Mouse (Mus musculus): Measurements from ENCODE around the gene Cdh6. TPM values are rescaled to one million over a fixed set of nuclear protein-coding genes. Genes with fewer than 3 reads are reported as not detected.

Cdh6 gene
- polyA plus RNA-seq, 1 experiment from 2014 or later: 9.4 TPM

- peaks cover 14% of the 10 kb centered on the region for H3K27me3 ChIP-seq
- H3K4me3 ChIP-seq: no peak overlapping the region
- no peaks in the 10 kb centered on the region for H3K9me3 ChIP-seq
- no peak overlapping the region for H3K9ac ChIP-seq (replicated peaks)
- no peaks in the 10 kb centered on the region for H3K36me3 ChIP-seq
- no peak overlapping the region for H3K27ac ChIP-seq (replicated peaks)
- H3K4me1 ChIP-seq: no peaks in the 10 kb centered on the region
- WGBS: 61% methylated on average over 8 of the region's 8 CpGs
- no peak overlapping the region for H3K4me2 ChIP-seq (replicated peaks)
- ATAC-seq (ENCODE audit: low FRiP score, low read depth): peak; percentile 54; the same call in 1 of the 2 replicates
These were observed 8.0 kb upstream of the Cdh6 start for GRCm38 (mm10) chr15:13181430-13181829.

DNA sequence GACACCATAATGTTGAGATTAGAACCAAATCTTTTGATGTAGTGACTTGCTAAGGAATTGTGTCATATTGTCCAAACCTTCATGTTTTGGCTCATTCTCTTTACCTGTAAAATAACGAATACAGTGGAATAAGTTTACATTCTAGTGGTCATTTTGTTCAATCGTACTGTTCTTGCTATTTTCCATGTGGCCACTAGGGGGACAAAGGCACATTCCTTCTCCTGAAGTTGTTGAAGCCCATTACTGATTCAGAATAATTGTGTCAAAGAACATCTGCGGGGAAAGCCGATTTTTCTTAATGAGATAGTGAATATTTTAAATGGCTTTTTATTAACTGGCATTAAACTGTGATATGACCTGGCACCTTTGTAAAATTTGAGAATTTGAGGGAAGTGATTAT is 7.5 kb upstream of the Cdh6 start:
- peaks cover 18% of the 10 kb centered on the region for H3K27me3 ChIP-seq
- no peak overlapping the region for H3K27ac ChIP-seq (replicated peaks)
- H3K4me1 ChIP-seq: no peaks in the 10 kb centered on the region
- H3K36me3 ChIP-seq: no peaks in the 10 kb centered on the region
- H3K9me3 ChIP-seq: no peaks in the 10 kb centered on the region
- ATAC-seq (ENCODE audit: low FRiP score, low read depth): peak; percentile 35; the same call in 1 of the 2 replicates
- no peak overlapping the region for H3K9ac ChIP-seq (replicated peaks)
- H3K4me2 ChIP-seq (replicated peaks): no peak overlapping the region
- H3K4me3 ChIP-seq: no peak overlapping the region
- 45% methylated on average over 4 of the region's 4 CpGs for WGBS

DNA sequence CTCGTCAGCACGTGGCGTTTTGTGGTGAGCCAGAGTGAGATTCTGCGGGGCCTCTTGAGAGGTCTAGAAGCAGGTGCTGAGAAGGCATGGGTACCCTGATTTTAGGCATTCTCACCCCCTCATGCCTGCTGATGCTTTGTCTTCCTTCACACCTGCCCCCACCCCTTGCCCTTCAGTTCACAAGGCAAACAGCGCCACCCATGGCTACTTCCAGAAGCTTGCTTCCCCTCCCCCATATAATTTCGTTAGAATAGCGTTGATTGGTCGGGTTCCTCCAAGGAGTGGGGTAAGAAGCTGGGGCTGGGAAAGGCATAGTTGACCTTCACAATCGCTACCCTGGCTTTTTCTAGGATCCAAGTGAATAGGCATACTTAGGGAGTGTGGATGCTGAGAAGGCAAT is 2.5 kb upstream of the Cdh6 start:
- Histone ChIP-seq H3K36me3 (no peaks in the 10 kb centered on the region), H3K27me3 (peaks cover 22% of the 10 kb centered on the region), H3K9me3 (no peaks in the 10 kb centered on the region), H3K4me3 (no peak overlapping the region), H3K4me2 (replicated peaks) (no peak overlapping the region), H3K9ac (replicated peaks) (no peak overlapping the region), H3K27ac (replicated peaks) (no peak overlapping the region), H3K4me1 (peaks cover 23% of the 10 kb centered on the region)
- WGBS: 14% methylated on average over 9 of the region's 9 CpGs
- no peak for ATAC-seq (ENCODE audit: low FRiP score, low read depth)

- Histone ChIP-seq H3K4me1 (peaks cover 23% of the 10 kb centered on the region), H3K9me3 (no peaks in the 10 kb centered on the region), H3K4me3 (peak overlapping the region; percentile 68; the same call in 1 of the 2 replicates), H3K4me2 (replicated peaks) (peak overlapping the region; percentile 82), H3K27me3 (peaks cover 22% of the 10 kb centered on the region), H3K27ac (replicated peaks) (no peak overlapping the region), H3K36me3 (no peaks in the 10 kb centered on the region), H3K9ac (replicated peaks) (no peak overlapping the region)
- 5% methylated on average over 6 of the region's 6 CpGs for WGBS
- no peak for ATAC-seq (ENCODE audit: low FRiP score, low read depth)
These were observed 1.1 kb upstream of the Cdh6 start for GRCm38 (mm10) chr15:13174618-13174980.

DNA sequence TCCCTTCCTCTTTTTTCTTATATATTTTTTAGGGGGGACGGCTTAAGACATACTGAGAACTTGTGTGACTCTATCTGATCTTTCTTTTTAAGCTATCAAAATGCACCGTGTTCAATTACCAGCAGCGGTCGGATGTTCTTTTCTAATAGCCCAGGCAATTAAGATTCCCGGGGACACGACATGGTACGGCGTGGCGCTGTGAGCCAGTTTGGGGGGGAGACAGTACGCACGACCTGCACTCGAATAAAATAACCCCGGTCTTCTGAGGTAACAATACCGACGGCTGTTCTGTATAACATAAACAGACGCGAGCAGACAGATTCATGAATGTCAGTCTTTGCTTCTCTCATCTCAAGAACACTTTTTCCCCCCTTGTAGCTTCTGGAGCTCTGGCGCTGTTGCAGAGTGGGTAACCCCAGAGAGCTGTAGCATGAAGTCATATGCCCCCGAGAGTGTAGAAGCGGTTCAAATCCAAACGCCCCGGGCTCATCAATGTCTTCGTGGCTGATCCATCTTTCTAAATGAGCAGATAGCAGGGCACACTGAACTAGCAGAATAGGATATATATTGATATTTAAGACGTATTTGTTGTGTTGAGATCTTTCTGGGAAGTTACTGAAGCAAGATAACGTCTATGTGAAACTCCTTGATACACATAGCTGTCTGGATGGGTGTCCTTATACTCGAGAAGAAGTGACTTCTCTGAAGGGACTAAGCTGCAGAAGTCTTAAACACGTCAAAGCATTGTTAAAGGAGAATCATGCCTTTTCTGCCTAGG is 554 bp upstream of the Cdh6 start:
- H3K4me1 ChIP-seq: peaks cover 23% of the 10 kb centered on the region
- peak overlapping the region; percentile 82 for H3K4me2 ChIP-seq (replicated peaks)
- H3K27me3 ChIP-seq: peaks cover 22% of the 10 kb centered on the region
- WGBS: under 1% methylated on average over 27 of the region's 27 CpGs
- ATAC-seq (ENCODE audit: low FRiP score, low read depth): peak; percentile 21
- no peaks in the 10 kb centered on the region for H3K9me3 ChIP-seq
- no peaks in the 10 kb centered on the region for H3K36me3 ChIP-seq
- peak overlapping the region; percentile 68 for H3K4me3 ChIP-seq
- H3K9ac ChIP-seq (replicated peaks): peak overlapping the region; percentile 34
- peak overlapping the region; percentile 84 for H3K27ac ChIP-seq (replicated peaks)

- H3K9me3 ChIP-seq: no peaks in the 10 kb centered on the region
- peak overlapping the region; percentile 84 for H3K27ac ChIP-seq (replicated peaks)
- peaks cover 22% of the 10 kb centered on the region for H3K27me3 ChIP-seq
- peak overlapping the region; percentile 68 for H3K4me3 ChIP-seq
- peak overlapping the region; percentile 70 for H3K9ac ChIP-seq (replicated peaks)
- H3K36me3 ChIP-seq: no peaks in the 10 kb centered on the region
- peak overlapping the region; percentile 82 for H3K4me2 ChIP-seq (replicated peaks)
- peaks cover 23% of the 10 kb centered on the region for H3K4me1 ChIP-seq
- 0% methylated on average over 26 of the region's 26 CpGs for WGBS
- ATAC-seq (ENCODE audit: low FRiP score, low read depth): peak; percentile 7; the same call in 1 of the 2 replicates
These were observed 957 bp downstream of the Cdh6 start for GRCm38 (mm10) chr15:13172365-13173070.

- 2% methylated on average over 16 of the region's 16 CpGs for WGBS
- H3K4me1 ChIP-seq: peaks cover 23% of the 10 kb centered on the region
- H3K27me3 ChIP-seq: peaks cover 18% of the 10 kb centered on the region
- H3K4me2 ChIP-seq (replicated peaks): peak overlapping the region; percentile 82
- peak overlapping the region; percentile 70 for H3K9ac ChIP-seq (replicated peaks)
- peak overlapping the region; percentile 68 for H3K4me3 ChIP-seq
- H3K27ac ChIP-seq (replicated peaks): no peak overlapping the region
- no peaks in the 10 kb centered on the region for H3K36me3 ChIP-seq
- no peaks in the 10 kb centered on the region for H3K9me3 ChIP-seq
- ATAC-seq (ENCODE audit: low FRiP score, low read depth): no peak
These were observed 1.8 kb downstream of the Cdh6 start for GRCm38 (mm10) chr15:13171486-13172364.

- 89% methylated on average over 13 of the region's 13 CpGs for WGBS
- Histone ChIP-seq H3K36me3 (no peaks in the 10 kb centered on the region), H3K4me1 (no peaks in the 10 kb centered on the region), H3K4me2 (replicated peaks) (no peak overlapping the region), H3K9ac (replicated peaks) (no peak overlapping the region), H3K27ac (replicated peaks) (no peak overlapping the region), H3K4me3 (no peak overlapping the region), H3K9me3 (no peaks in the 10 kb centered on the region), H3K27me3 (no peaks in the 10 kb centered on the region)
- no peak for ATAC-seq (ENCODE audit: low FRiP score, low read depth)
These were observed 8.2 kb downstream of the Cdh6 start for GRCm38 (mm10) chr15:13165094-13165885.

DNA sequence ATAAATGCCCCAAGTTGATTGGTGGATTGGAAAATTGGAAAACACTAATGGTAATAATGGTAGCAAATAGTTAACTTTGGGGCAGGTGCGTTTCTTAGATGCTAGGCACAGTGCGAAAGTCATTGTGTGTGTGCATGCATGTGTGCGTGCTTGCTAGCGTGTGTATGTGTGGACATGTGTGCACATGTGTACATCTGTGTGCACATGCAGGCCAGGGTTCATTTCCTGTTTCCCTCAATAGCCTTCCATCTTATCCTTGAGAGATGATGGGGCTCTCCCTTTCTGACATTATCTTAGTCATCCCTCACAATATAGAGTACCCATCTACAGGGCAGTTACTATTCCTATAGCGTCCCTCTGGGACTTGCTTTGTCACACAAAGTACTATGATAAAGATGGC is 17.7 kb downstream of the Cdh6 start:
- 94% methylated on average over 5 of the region's 5 CpGs for WGBS

GRCm38 (mm10) chr15:13155418-13155817 is 18.1 kb downstream of the Cdh6 start:
- Histone ChIP-seq H3K27ac (replicated peaks) (no peak overlapping the region), H3K4me1 (peaks cover 5% of the 10 kb centered on the region; the same call in 1 of the 2 replicates), H3K9me3 (no peaks in the 10 kb centered on the region), H3K4me2 (replicated peaks) (no peak overlapping the region), H3K36me3 (no peaks in the 10 kb centered on the region), H3K9ac (replicated peaks) (no peak overlapping the region), H3K27me3 (no peaks in the 10 kb centered on the region), H3K4me3 (no peak overlapping the region)
- 89% methylated on average over 6 of the region's 6 CpGs for WGBS
- ATAC-seq (ENCODE audit: low FRiP score, low read depth): no peak

More for the DNA sequence above, 17.7 kb downstream of the Cdh6 start:
- Histone ChIP-seq H3K9ac (replicated peaks) (no peak overlapping the region), H3K36me3 (no peaks in the 10 kb centered on the region), H3K4me3 (no peak overlapping the region), H3K9me3 (no peaks in the 10 kb centered on the region), H3K4me1 (peaks cover 5% of the 10 kb centered on the region; the same call in 1 of the 2 replicates), H3K4me2 (replicated peaks) (no peak overlapping the region), H3K27ac (replicated peaks) (no peak overlapping the region), H3K27me3 (no peaks in the 10 kb centered on the region)
- no peak for ATAC-seq (ENCODE audit: low FRiP score, low read depth)

- no peak for ATAC-seq (ENCODE audit: low FRiP score, low read depth)
- 81% methylated on average over 4 of the region's 4 CpGs for WGBS
- no peak overlapping the region for H3K27ac ChIP-seq (replicated peaks)
These were observed 31.5 kb downstream of the Cdh6 start for GRCm38 (mm10) chr15:13141983-13142382.

More at GRCm38 (mm10) chr15:13141983-13142382, 31.5 kb downstream of the Cdh6 start:
- no peaks in the 10 kb centered on the region for H3K27me3 ChIP-seq
- H3K4me1 ChIP-seq: peaks cover under 1% of the 10 kb centered on the region; the same call in 1 of the 2 replicates
- H3K9me3 ChIP-seq: no peaks in the 10 kb centered on the region
- no peaks in the 10 kb centered on the region for H3K36me3 ChIP-seq
- H3K9ac ChIP-seq (replicated peaks): no peak overlapping the region
- H3K4me2 ChIP-seq (replicated peaks): no peak overlapping the region
- H3K4me3 ChIP-seq: no peak overlapping the region

All from midbrain, embryonic 12.5 days (tissue).